Mouse (Mus musculus): ENCODE data around the gene Rasgef1b. TPM values are rescaled to one million over a fixed set of nuclear protein-coding genes. Genes with fewer than 3 reads are reported as not detected.

Rasgef1b gene
- polyA plus RNA-seq, 1 experiment from 2014 or later, result 65.7 TPM

DNA sequence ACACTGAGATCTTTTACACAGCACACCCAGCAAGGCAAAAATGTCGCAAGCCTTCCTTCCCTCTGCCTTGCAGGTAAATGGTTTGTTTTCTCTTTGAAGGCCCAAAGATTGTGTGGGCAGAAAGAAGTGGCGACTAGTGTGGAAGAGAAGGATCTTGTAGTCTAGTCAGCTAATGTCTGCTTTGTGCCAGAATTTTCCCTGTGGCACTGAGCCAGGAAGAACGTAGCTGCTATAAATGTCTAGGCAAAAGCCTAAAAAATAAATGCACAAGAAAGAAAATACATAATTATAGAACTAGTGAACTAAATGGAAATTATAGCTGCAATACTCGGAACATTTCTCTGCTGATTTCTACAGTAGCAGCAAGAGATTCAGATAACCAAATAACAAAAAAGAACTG is 207.5 kb downstream of the Rasgef1b start:
- Histone ChIP-seq H3K36me3 (replicated peaks) (no peaks in the 10 kb centered on the region), H3K9me3 (no peaks in the 10 kb centered on the region), H3K27ac (0 out of 2 replicates have a peak overlapping the region, but pooled peaks have one; percentile 8), H3K9ac (no peak overlapping the region), H3K4me2 (no peak overlapping the region), H3K27me3 (replicated peaks) (no peaks in the 10 kb centered on the region), H3K4me3 (no peak overlapping the region), H3K4me1 (peaks cover 20% of the 10 kb centered on the region)
- WGBS, result 67% methylated on average over 4 of the region's 4 CpGs
- no peak for ATAC-seq (replicated peaks)

GRCm38 (mm10) chr5:99519556-99519955 is 209.3 kb downstream of the Rasgef1b start:
- Histone ChIP-seq H3K27me3 (replicated peaks) (no peaks in the 10 kb centered on the region), H3K4me2 (no peak overlapping the region), H3K4me3 (no peak overlapping the region), H3K27ac (no peak overlapping the region), H3K36me3 (replicated peaks) (no peaks in the 10 kb centered on the region), H3K9ac (no peak overlapping the region), H3K4me1 (peaks cover 20% of the 10 kb centered on the region), H3K9me3 (no peaks in the 10 kb centered on the region)
- no peak for ATAC-seq (replicated peaks)
- WGBS, result 71% methylated on average over 2 of the region's 2 CpGs

DNA sequence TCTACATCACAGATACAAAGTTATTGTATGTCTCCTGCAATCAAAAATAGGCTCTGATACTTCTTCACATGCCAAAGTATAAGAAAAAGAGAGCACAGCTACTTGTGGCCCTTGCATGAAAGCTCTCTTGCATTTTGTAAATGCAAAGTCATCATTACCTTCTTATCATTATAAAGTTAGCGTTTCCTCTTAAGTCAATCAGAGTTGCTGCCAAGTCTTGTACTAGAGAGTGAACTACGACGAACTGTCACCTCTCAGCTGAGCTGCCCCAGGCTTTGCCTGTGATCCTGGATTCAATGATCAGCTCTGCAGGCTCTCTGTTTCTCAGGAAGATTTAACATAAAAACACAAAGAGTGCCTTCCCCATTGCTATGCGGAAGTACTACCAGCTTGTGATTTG is 209.8 kb downstream of the Rasgef1b start:
- H3K4me3 ChIP-seq, result no peak overlapping the region
- H3K9ac ChIP-seq, result no peak overlapping the region
- peaks cover 23% of the 10 kb centered on the region for H3K4me1 ChIP-seq
- whole genome bisulfite sequencing, result 39% methylated on average over 4 of the region's 4 CpGs
- ATAC-seq (replicated peaks), result no peak
- H3K27me3 ChIP-seq (replicated peaks), result no peaks in the 10 kb centered on the region
- no peaks in the 10 kb centered on the region for H3K9me3 ChIP-seq
- no peak overlapping the region for H3K27ac ChIP-seq
- no peaks in the 10 kb centered on the region for H3K36me3 ChIP-seq (replicated peaks)
- H3K4me2 ChIP-seq, result no peak overlapping the region

GRCm38 (mm10) chr5:99516207-99516606 is 212.7 kb downstream of the Rasgef1b start:
- peaks cover 19% of the 10 kb centered on the region for H3K4me1 ChIP-seq
- H3K36me3 ChIP-seq (replicated peaks), result no peaks in the 10 kb centered on the region
- H3K9me3 ChIP-seq, result no peaks in the 10 kb centered on the region
- no peak for ATAC-seq (replicated peaks)
- H3K4me3 ChIP-seq, result no peak overlapping the region
- H3K27me3 ChIP-seq (replicated peaks), result no peaks in the 10 kb centered on the region
- 92% methylated on average over 5 of the region's 5 CpGs for WGBS
- H3K27ac ChIP-seq, result no peak overlapping the region
- no peak overlapping the region for H3K9ac ChIP-seq
- no peak overlapping the region for H3K4me2 ChIP-seq

GRCm38 (mm10) chr5:99515764-99516163 is 213.1 kb downstream of the Rasgef1b start:
- 86% methylated on average over 4 of the region's 4 CpGs for WGBS
- H3K4me1 ChIP-seq, result peaks cover 18% of the 10 kb centered on the region
- no peak overlapping the region for H3K27ac ChIP-seq
- H3K36me3 ChIP-seq (replicated peaks), result no peaks in the 10 kb centered on the region
- no peak overlapping the region for H3K4me3 ChIP-seq
- H3K4me2 ChIP-seq, result no peak overlapping the region
- H3K27me3 ChIP-seq (replicated peaks), result no peaks in the 10 kb centered on the region
- H3K9me3 ChIP-seq, result no peaks in the 10 kb centered on the region
- no peak overlapping the region for H3K9ac ChIP-seq
- ATAC-seq (replicated peaks), result no peak

GRCm38 (mm10) chr5:99513209-99513880 is 215.5 kb downstream of the Rasgef1b start:
- Histone ChIP-seq H3K4me1 (peaks cover 10% of the 10 kb centered on the region), H3K27ac (0 out of 2 replicates have a peak overlapping the region, but pooled peaks have one; percentile 10), H3K9me3 (no peaks in the 10 kb centered on the region), H3K4me3 (no peak overlapping the region), H3K27me3 (replicated peaks) (no peaks in the 10 kb centered on the region), H3K36me3 (replicated peaks) (no peaks in the 10 kb centered on the region), H3K9ac (no peak overlapping the region), H3K4me2 (no peak overlapping the region)
- peak; percentile 76 for ATAC-seq (replicated peaks)
- 15% methylated on average over 9 of the region's 9 CpGs for WGBS

GRCm38 (mm10) chr5:99511081-99511480 is 217.8 kb downstream of the Rasgef1b start:
- H3K9me3 ChIP-seq, result no peaks in the 10 kb centered on the region
- H3K4me3 ChIP-seq, result no peak overlapping the region
- H3K27ac ChIP-seq, result no peak overlapping the region
- H3K4me1 ChIP-seq, result peaks cover 10% of the 10 kb centered on the region
- H3K36me3 ChIP-seq (replicated peaks), result no peaks in the 10 kb centered on the region
- no peak overlapping the region for H3K9ac ChIP-seq
- no peaks in the 10 kb centered on the region for H3K27me3 ChIP-seq (replicated peaks)
- no peak overlapping the region for H3K4me2 ChIP-seq
- ATAC-seq (replicated peaks), result no peak
- WGBS, result 33% methylated on average over 11 of the region's 11 CpGs

DNA sequence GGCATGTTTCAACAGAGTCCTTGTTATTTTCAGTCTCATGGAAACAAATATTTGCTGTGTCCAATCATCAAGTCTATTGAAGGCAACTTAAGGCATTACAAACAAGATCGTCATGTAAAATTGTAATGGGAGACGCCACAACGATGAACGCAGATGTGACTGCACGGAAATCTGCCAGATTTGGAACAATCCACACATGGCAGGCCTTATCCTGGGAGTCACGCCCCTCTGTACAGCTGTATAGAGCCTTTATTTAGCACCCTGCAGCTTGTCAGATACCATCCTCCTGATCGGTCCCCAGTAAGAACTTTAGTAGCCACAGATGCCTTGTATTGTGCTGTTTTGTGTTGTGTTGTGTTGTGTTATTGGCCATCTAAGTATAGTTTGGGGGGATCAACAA is 222.8 kb downstream of the Rasgef1b start:
- H3K9ac ChIP-seq, result no peak overlapping the region
- H3K27me3 ChIP-seq (replicated peaks), result no peaks in the 10 kb centered on the region
- no peak overlapping the region for H3K4me2 ChIP-seq
- H3K27ac ChIP-seq, result no peak overlapping the region
- no peak for ATAC-seq (replicated peaks)
- no peaks in the 10 kb centered on the region for H3K36me3 ChIP-seq (replicated peaks)
- WGBS, result 82% methylated on average over 7 of the region's 7 CpGs
- H3K9me3 ChIP-seq, result no peaks in the 10 kb centered on the region
- no peaks in the 10 kb centered on the region; the same call in 1 of the 2 replicates for H3K4me1 ChIP-seq
- no peak overlapping the region for H3K4me3 ChIP-seq

DNA sequence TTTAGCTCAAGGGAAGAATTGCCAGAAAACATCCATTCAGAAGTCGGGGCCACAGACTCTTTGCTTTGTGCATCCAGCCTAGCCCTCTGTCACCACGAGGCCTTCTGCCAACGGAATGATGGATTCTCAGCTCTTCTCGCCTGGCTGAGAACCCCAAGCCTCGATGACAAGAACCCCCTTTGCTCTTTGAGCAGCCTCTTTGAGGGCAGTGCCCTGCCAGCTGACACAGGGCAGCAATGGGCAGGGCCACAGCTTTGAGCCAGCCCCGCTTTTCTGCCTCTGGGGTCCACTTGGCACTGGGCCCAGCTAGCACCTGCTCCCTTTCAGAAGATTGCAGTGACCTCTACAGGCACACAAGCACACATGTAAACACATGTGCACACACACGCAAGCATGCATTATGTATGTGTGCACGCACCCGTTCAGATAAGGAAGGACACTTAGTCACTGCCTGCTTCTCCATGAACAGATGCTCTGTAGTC is 224.5 kb downstream of the Rasgef1b start:
- 44% methylated on average over 9 of the region's 9 CpGs for WGBS
- Histone ChIP-seq H3K4me1 (no peaks in the 10 kb centered on the region; the same call in 1 of the 2 replicates), H3K9me3 (no peaks in the 10 kb centered on the region), H3K9ac (no peak overlapping the region), H3K4me2 (no peak overlapping the region), H3K4me3 (no peak overlapping the region), H3K27ac (peak overlapping the region; percentile 4; the same call in 1 of the 2 replicates), H3K36me3 (replicated peaks) (no peaks in the 10 kb centered on the region), H3K27me3 (replicated peaks) (no peaks in the 10 kb centered on the region)
- peak; percentile 75 for ATAC-seq (replicated peaks)

- H3K9ac ChIP-seq, result no peak overlapping the region
- ATAC-seq (replicated peaks), result no peak
- no peaks in the 10 kb centered on the region for H3K36me3 ChIP-seq (replicated peaks)
- no peak overlapping the region for H3K4me3 ChIP-seq
- H3K27me3 ChIP-seq (replicated peaks), result no peaks in the 10 kb centered on the region
- no peaks in the 10 kb centered on the region for H3K9me3 ChIP-seq
- H3K4me2 ChIP-seq, result no peak overlapping the region
- WGBS, result 82% methylated on average over 9 of the region's 9 CpGs
- H3K27ac ChIP-seq, result no peak overlapping the region
- no peaks in the 10 kb centered on the region; the same call in 1 of the 2 replicates for H3K4me1 ChIP-seq
Observed at GRCm38 (mm10) chr5:99502681-99503080, 226.2 kb downstream of the Rasgef1b start.

DNA sequence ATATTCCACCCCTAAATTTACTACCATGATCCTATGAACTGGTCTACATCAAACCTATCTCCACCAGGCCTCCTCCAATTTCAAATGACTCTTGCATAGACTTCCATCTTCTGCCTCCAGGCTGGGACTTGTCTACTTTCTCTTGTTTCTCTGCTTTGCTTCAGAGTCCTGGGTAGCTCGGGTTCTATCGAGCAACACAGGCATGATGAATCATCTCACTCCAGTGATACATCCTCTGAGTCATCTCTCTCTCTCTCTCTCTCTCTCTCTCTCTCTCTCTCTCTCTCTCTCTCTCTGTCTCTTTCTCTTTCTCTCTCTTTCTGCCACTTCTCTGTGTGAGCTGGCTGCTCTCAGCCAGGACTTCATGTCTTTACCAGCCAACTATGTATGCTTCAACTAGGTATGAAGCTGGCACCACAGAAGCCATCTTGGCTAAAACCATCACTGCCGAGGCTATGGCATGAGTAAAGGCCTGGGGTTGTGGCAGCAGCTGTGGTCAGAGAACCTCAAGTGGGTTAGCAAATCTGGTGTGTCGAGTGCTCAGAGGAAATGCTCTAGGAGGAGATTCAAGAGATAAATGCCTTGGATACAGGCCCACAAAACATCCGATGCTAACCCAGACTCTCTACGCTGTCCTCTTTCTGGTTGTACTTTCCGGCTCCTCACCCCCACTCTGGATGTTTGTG is 229.3 kb downstream of the Rasgef1b start:
- ATAC-seq (replicated peaks), result no peak
- Histone ChIP-seq H3K4me2 (no peak overlapping the region), H3K4me3 (no peak overlapping the region), H3K27ac (no peak overlapping the region), H3K36me3 (replicated peaks) (no peaks in the 10 kb centered on the region), H3K4me1 (peaks cover 8% of the 10 kb centered on the region), H3K27me3 (replicated peaks) (no peaks in the 10 kb centered on the region), H3K9me3 (no peaks in the 10 kb centered on the region), H3K9ac (no peak overlapping the region)
- 88% methylated on average over 7 of the region's 7 CpGs for WGBS

- no peak for ATAC-seq (replicated peaks)
- 76% methylated on average over 11 of the region's 11 CpGs for WGBS
Observed at GRCm38 (mm10) chr5:99497856-99498255, 231.0 kb downstream of the Rasgef1b start.

More at GRCm38 (mm10) chr5:99497856-99498255, 231.0 kb downstream of the Rasgef1b start:
- Histone ChIP-seq H3K27ac (0 out of 2 replicates have a peak overlapping the region, but pooled peaks have one; percentile 1), H3K9ac (no peak overlapping the region), H3K36me3 (replicated peaks) (no peaks in the 10 kb centered on the region), H3K9me3 (no peaks in the 10 kb centered on the region), H3K4me2 (no peak overlapping the region), H3K4me1 (peaks cover 10% of the 10 kb centered on the region), H3K4me3 (no peak overlapping the region), H3K27me3 (replicated peaks) (no peaks in the 10 kb centered on the region)
